Mouse (Mus musculus) left cerebral cortex, adult 8-10 months (tissue): ENCODE data around the gene Tarm1. TPM values are rescaled to one million over a fixed set of nuclear protein-coding genes. Genes with fewer than 3 reads are reported as not detected.

ENCODE experiments used
- DNase-seq, 2 experiments: peaks; one replicate each; pipeline ENCODE4 v3.0.0; 2022; ENCODE audit warnings: low spot score in 2 of 2
- total RNA-seq, 4 experiments: library from RNA; stranded (reverse); gene quantifications; 2 replicates each; pipeline ENCODE4 v1.2.4; 2022

The Tarm1 gene
- total RNA-seq, 4 experiments from 2014 or later = not detected

GRCm38 (mm10) chr7:3442476-3443062, 59.9 kb downstream of the Tarm1 start:
- no peak for DNase-seq

- DNase-seq = no peak
Measured at GRCm38 (mm10) chr7:3440526-3440925, 61.9 kb downstream of the Tarm1 start.

- no peak for DNase-seq
Measured at GRCm38 (mm10) chr7:3439984-3440383, 62.4 kb downstream of the Tarm1 start.

- DNase-seq = no peak
Measured at GRCm38 (mm10) chr7:3437941-3438340, 64.5 kb downstream of the Tarm1 start.

Other genes with a start within 250 kb of the Tarm1 start
- 10 to 100 TPM; 42.1 to 50.5 (median 47.1) TPM for gene Myadm, start 213.5 kb downstream of the Tarm1 start, total RNA-seq
- 100 to 1,000 TPM; 228 to 253 (median 241) TPM for gene Prkcg, start 213.4 kb downstream of the Tarm1 start, total RNA-seq
- 100 to 1,000 TPM; 173 to 194 (median 181) TPM for gene Cacng7, start 169.7 kb downstream of the Tarm1 start, total RNA-seq
- gene Cacng8, start 111.9 kb downstream of the Tarm1 start, total RNA-seq = 100 to 1,000 TPM; 146 to 153 (median 150) TPM
- gene Cacng6, start 78.4 kb downstream of the Tarm1 start, total RNA-seq = 1 to 10 TPM; 1.0 to 2.5 (median 1.9) TPM
- gene Oscar, start 113.5 kb upstream of the Tarm1 start, total RNA-seq = 1 to 10 TPM in 1 of 4 experiments, under 1 TPM in 3; 0.46 to 1.1 (median 0.67) TPM
- 100 to 1,000 TPM; 580 to 641 (median 617) TPM for gene Ndufa3, start 114.7 kb upstream of the Tarm1 start, total RNA-seq
- 10 to 100 TPM; 36.8 to 46.7 (median 42.9) TPM for gene Tfpt, start 127.3 kb upstream of the Tarm1 start, total RNA-seq
- 10 to 100 TPM; 50.4 to 59.8 (median 55.2) TPM for gene Prpf31, start 127.4 kb upstream of the Tarm1 start, total RNA-seq
- 10 to 100 TPM; 44.9 to 57.8 (median 51.0) TPM for gene Cnot3, start 142.6 kb upstream of the Tarm1 start, total RNA-seq
- 1 to 10 TPM; 5.7 to 7.6 (median 5.8) TPM for gene Leng1, start 163.2 kb upstream of the Tarm1 start, total RNA-seq
- 1 to 10 TPM; 3.7 to 7.7 (median 7.1) TPM for gene Tmc4, start 174.9 kb upstream of the Tarm1 start, total RNA-seq
- 10 to 100 TPM; 90.2 to 97.5 (median 95.3) TPM for gene Tsen34, start 190.2 kb upstream of the Tarm1 start, total RNA-seq
- gene Mboat7, start 190.9 kb upstream of the Tarm1 start, total RNA-seq = 100 to 1,000 TPM; 211 to 222 (median 220) TPM
- 100 to 1,000 TPM; 334 to 440 (median 376) TPM for gene Rps9, start 201.4 kb upstream of the Tarm1 start, total RNA-seq
- gene Pirb, start 217.8 kb upstream of the Tarm1 start, total RNA-seq = under 1 TPM; 0.23 to 0.43 (median 0.31) TPM